Mouse (Mus musculus) stomach, postnatal 0 days (tissue): ENCODE data around the gene Ugt3a1. TPM values are rescaled to one million over a fixed set of nuclear protein-coding genes. Genes with fewer than 3 reads are reported as not detected.

Experiments used
- ATAC-seq: fragments of 200-750 bp; cut with Nextera tagmentation; 2 replicates; pipeline ENCODE4 v1.8.0; 2017; ENCODE audit not compliant: low FRiP score, low TSS enrichment
- DNase-seq: peaks from one replicate; pipeline ENCODE4 v3.0.0-alpha.2; 2016; ENCODE audit warnings: low spot score
- H3K27ac ChIP-seq: fragments of 300-500 bp; sonication (generic); replicated peaks from 2 replicates; pipeline ENCODE4 v1.5.1; 2014; ENCODE audit warnings: mild to moderate bottlenecking, control low read depth
- H3K27me3 ChIP-seq: fragments of 300-500 bp; sonication (generic); 2 replicates; pipeline ENCODE4 v1.6.1; 2014; ENCODE audit warnings: low read length; ENCODE audit not compliant: control insufficient read depth, insufficient read depth
- H3K36me3 ChIP-seq: fragments of 300-500 bp; sonication (generic); 2 replicates; pipeline ENCODE4 v1.6.1; 2014; ENCODE audit warnings: low read length, mixed read lengths; ENCODE audit not compliant: control insufficient read depth, insufficient read depth
- H3K4me1 ChIP-seq: fragments of 300-500 bp; sonication (generic); replicated peaks from 2 replicates; pipeline ENCODE4 v1.6.1; 2014; ENCODE audit warnings: antibody characterized with exemption; ENCODE audit not compliant: control insufficient read depth, insufficient read depth
- H3K4me2 ChIP-seq: fragments of 300-500 bp; sonication (generic); replicated peaks from 2 replicates; pipeline ENCODE4 v1.6.1; 2014; ENCODE audit warnings: low read depth, mild to moderate bottlenecking, control low read depth, moderate library complexity
- H3K4me3 ChIP-seq: fragments of 300-500 bp; sonication (generic); 2 replicates; pipeline ENCODE4 v1.5.1; 2014; ENCODE audit warnings: low read depth, low read length, control low read depth
- H3K9ac ChIP-seq: fragments of 300-500 bp; sonication (generic); 2 replicates; pipeline ENCODE4 v1.6.1; 2014; ENCODE audit warnings: mild to moderate bottlenecking, low read length, control low read depth, mixed read lengths
- H3K9me3 ChIP-seq: fragments of 300-500 bp; sonication (generic); 2 replicates; pipeline ENCODE4 v1.6.1; 2016; ENCODE audit warnings: low read length; ENCODE audit not compliant: control insufficient read depth
- CTCF ChIP-seq: IDR thresholded peaks from 2 replicates; pipeline ENCODE4 v1.5.1; 2016; ENCODE audit warnings: antibody characterized with exemption, low read depth, mild to moderate bottlenecking, moderate library complexity
- EP300 ChIP-seq: optimal IDR thresholded peaks from 2 replicates; pipeline ENCODE3; 2016; ENCODE audit warnings: antibody characterized with exemption
- WGBS: fragments of 180-500 bp; shearing (Covaris S2); extraction: QIAGEN DNeasy Blood & Tissue Kit; methylation state at CpG from one replicate; pipeline ENCODE4 v1.1.7; 2014; 5-methylcytosine and 5-hydroxymethylcytosine counted together
- polyA plus RNA-seq: library from polyadenylated mRNA; unstranded; fragments of >200 nt; fragmentation: Nextera tagmentation; extraction: Ambion mirVana; gene quantifications from 2 replicates; pipeline ENCODE4 v1.2.1, GENCODE M21; 2015

The Ugt3a1 gene
- polyA plus RNA-seq, 1 experiment from 2014 or later, result not detected

DNA sequence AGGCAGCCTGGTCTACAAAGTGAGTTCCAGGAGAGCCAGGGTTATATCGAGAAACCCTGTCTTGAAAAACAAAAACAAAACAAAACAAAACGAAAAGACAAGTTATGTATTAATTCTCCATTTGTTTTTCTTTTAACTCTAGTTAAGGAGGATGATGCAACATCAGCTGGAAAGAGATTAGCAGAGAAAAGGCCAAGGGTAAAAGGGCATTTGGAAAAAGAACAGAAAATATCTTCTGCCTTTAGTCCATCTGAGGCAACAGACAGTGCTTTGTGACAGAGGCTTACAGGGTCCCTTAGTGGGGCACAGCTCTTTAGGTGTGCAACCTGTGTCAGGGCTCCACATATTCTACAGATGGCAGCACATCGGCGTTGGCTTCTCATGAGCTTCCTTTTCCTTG, 58.7 kb downstream of the Ugt3a1 start, which contains the start of gene Ugt3a2:
Gene Ugt3a2 (plus strand): TSS at position 210 of the 400 bp plus-strand sequence.
- Histone ChIP-seq H3K4me1 (no peaks in the 10 kb centered on the region), H3K27ac (no peak within 1 kb of the TSS), H3K4me3 (no peak within 1 kb of the TSS), H3K4me2 (no peak within 1 kb of the TSS), H3K36me3 (no peaks in the 10 kb centered on the region), H3K9ac (no peak within 1 kb of the TSS), H3K27me3 (no peaks in the 10 kb centered on the region), H3K9me3 (no peaks in the 10 kb centered on the region)
- WGBS, result 84% methylated on average over 4 of the region's 4 CpGs
- TF ChIP-seq CTCF, result no peak
- TF ChIP-seq EP300, result no peak
- DNase-seq (no peak), ATAC-seq (no peak)

DNA sequence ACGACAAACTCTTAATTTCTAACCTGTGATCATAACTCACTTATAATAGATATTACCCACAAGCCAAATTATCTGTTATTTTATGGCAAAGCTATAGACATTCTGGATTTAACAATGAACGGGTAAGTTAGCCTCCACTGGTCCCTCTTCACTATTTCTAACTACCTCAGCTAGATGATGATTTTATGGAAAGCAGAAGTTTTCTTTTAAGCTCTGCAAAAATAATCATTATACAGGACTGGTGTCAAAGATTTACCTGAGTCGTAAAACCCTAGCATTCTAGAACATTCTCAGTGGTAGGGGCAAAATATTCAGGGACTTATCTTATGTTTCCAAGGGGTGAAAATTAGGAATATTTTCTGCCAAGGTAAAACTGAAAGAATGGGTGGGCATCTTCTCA, 59.9 kb downstream of the Ugt3a1 start:
- H3K9ac ChIP-seq, result no peak overlapping the region
- H3K4me1 ChIP-seq, result no peaks in the 10 kb centered on the region
- H3K27ac ChIP-seq, result no peak overlapping the region
- no peak overlapping the region for H3K4me3 ChIP-seq
- DNase-seq (no peak), ATAC-seq (no peak)
- no peaks in the 10 kb centered on the region for H3K27me3 ChIP-seq
- WGBS, result 72% methylated on average over 3 of the region's 3 CpGs
- no peaks in the 10 kb centered on the region for H3K9me3 ChIP-seq
- H3K36me3 ChIP-seq, result no peaks in the 10 kb centered on the region
- no peak overlapping the region for H3K4me2 ChIP-seq
- TF ChIP-seq CTCF, result no peak
- no peak for TF ChIP-seq EP300

DNA sequence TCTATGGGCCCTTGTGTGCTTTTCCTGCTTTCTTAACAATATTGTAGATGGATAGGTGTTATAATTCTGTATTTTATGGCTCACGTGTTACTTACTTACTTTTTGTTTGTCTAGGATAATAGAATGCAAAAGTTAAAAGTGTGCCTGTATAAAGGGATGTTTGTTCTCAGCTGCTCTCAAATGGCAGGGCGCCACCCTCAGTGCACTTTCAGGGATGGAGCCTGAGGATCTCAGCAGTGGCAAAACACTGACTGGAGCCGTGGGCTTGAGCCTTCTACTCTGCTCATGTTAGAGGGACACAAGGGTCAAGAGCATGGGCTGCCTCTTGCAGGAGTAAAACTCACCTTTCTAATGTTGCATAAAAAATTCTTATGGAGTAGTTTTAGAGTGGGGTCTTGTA, 60.3 kb downstream of the Ugt3a1 start:
- TF ChIP-seq EP300 (no peak), CTCF (no peak)
- H3K9ac ChIP-seq, result no peak overlapping the region
- H3K4me3 ChIP-seq, result no peak overlapping the region
- no peaks in the 10 kb centered on the region for H3K27me3 ChIP-seq
- no peaks in the 10 kb centered on the region for H3K4me1 ChIP-seq
- ATAC-seq (no peak), DNase-seq (no peak)
- no peak overlapping the region for H3K4me2 ChIP-seq
- H3K36me3 ChIP-seq, result no peaks in the 10 kb centered on the region
- WGBS, result 67% methylated on average over 3 of the region's 3 CpGs
- no peak overlapping the region for H3K27ac ChIP-seq
- H3K9me3 ChIP-seq, result no peaks in the 10 kb centered on the region

DNA sequence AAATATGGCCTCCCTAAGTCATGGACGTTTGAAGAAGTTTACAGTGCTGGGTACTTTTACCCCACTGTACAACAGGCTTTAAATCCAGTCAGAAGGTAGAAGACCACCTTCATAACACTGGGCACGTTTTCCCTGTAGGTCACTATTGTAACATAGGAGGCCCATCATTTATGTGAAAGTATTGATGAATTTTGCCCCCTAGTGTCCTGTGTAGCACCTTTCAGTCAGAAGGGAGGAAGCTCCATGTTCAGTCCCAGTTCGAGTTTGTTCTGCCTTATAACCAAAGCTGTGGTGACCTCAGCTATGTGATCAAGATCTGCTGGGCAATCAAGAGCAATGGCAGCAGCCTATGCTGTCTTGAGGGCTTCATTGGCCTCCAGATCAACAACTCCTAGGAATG, 72.1 kb downstream of the Ugt3a1 start:
- Histone ChIP-seq H3K9me3 (no peaks in the 10 kb centered on the region), H3K9ac (no peak overlapping the region), H3K36me3 (no peaks in the 10 kb centered on the region), H3K27ac (no peak overlapping the region), H3K4me3 (no peak overlapping the region), H3K27me3 (no peaks in the 10 kb centered on the region), H3K4me2 (no peak overlapping the region), H3K4me1 (no peaks in the 10 kb centered on the region)
- DNase-seq, result no peak
- ATAC-seq, result no peak
- 50% methylated on average over 3 of the region's 3 CpGs for WGBS
- TF ChIP-seq CTCF, result 0 out of 2 replicates have a peak, but pooled peaks have one; percentile 11
- no peak for TF ChIP-seq EP300

DNA sequence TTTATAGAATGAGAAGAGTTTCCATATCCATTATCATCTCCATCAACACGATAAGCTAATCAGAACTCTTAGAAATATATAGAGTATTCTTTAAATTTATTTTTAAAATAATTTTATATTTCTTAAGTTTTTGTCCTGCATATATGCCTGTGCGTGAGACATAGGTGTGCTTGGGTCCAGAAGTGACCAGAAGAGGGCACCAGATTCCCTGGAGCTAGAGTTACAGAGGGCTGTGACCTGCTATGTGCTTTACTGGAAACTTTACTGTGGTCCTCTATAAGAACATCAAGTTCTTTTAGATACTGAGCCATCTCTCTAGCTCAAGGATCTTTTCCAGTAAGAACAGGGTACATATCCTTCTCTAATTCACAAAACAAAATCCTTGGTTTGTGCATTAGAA, 86.1 kb downstream of the Ugt3a1 start:
- TF ChIP-seq CTCF (peak; percentile 39), EP300 (no peak)
- 55% methylated on average over 2 of the region's 2 CpGs for WGBS

More for the DNA sequence above, 86.1 kb downstream of the Ugt3a1 start:
- H3K4me3 ChIP-seq, result no peak overlapping the region
- no peaks in the 10 kb centered on the region for H3K9me3 ChIP-seq
- H3K27me3 ChIP-seq, result no peaks in the 10 kb centered on the region
- DNase-seq (no peak), ATAC-seq (no peak)
- H3K4me1 ChIP-seq, result no peaks in the 10 kb centered on the region
- no peak overlapping the region for H3K27ac ChIP-seq
- no peak overlapping the region for H3K4me2 ChIP-seq
- H3K36me3 ChIP-seq, result no peaks in the 10 kb centered on the region
- H3K9ac ChIP-seq, result no peak overlapping the region

Other genes starting within 250 kb of the Ugt3a1 start
- 13.3 and 13.7 TPM in 2 replicates for gene Nadk2, start 205.6 kb upstream of the Ugt3a1 start, polyA plus RNA-seq
- 2.7 and 3.1 TPM in 2 replicates for gene Lmbrd2, start 136.3 kb upstream of the Ugt3a1 start, polyA plus RNA-seq
- 8.6 and 9.7 TPM in 2 replicates for gene Skp2, start 121.5 kb upstream of the Ugt3a1 start, polyA plus RNA-seq
- gene Ugt3a2, start 58.7 kb downstream of the Ugt3a1 start, polyA plus RNA-seq, result 0.05 and 0.06 TPM in 2 replicates
- 6.8 and 7.4 TPM in 2 replicates for gene Capsl, start 159.1 kb downstream of the Ugt3a1 start, polyA plus RNA-seq